Mouse (Mus musculus) intestine, embryonic 16.5 days (tissue): Measurements from ENCODE around the gene Pigg. TPM values are rescaled to one million over a fixed set of nuclear protein-coding genes. Genes with fewer than 3 reads are reported as not detected.

Experiments
- ATAC-seq: fragments of 200-750 bp; cut with Nextera tagmentation; 2 replicates; pipeline ENCODE4 v1.8.0; 2017; ENCODE audit warnings: moderate TSS enrichment, moderate library complexity
- H3K27ac ChIP-seq: fragments of 300-500 bp; sonication (generic); 2 replicates; pipeline ENCODE4 v1.5.1; 2014; ENCODE audit warnings: mild to moderate bottlenecking, low read length
- H3K27me3 ChIP-seq: fragments of 300-500 bp; sonication (generic); replicated peaks from 2 replicates; pipeline ENCODE4 v1.6.1; 2014; ENCODE audit warnings: low read length, control low read depth, mixed read lengths; ENCODE audit not compliant: control insufficient read depth, insufficient read depth
- H3K36me3 ChIP-seq: fragments of 300-500 bp; sonication (generic); 2 replicates; pipeline ENCODE4 v1.6.1; 2014; ENCODE audit warnings: low read length, control low read depth; ENCODE audit not compliant: control insufficient read depth, insufficient read depth
- H3K4me1 ChIP-seq: fragments of 300-500 bp; sonication (generic); 2 replicates; pipeline ENCODE4 v1.6.1; 2014; ENCODE audit warnings: low read length, control low read depth, mixed read lengths; ENCODE audit not compliant: control insufficient read depth, insufficient read depth
- H3K4me2 ChIP-seq: fragments of 300-500 bp; sonication (generic); 2 replicates; pipeline ENCODE4 v1.6.1; 2014; ENCODE audit warnings: low read depth, low read length, control low read depth
- H3K4me3 ChIP-seq: fragments of 300-500 bp; sonication (generic); 2 replicates; pipeline ENCODE4 v1.5.1; 2014; ENCODE audit warnings: mild to moderate bottlenecking, low read length
- H3K9ac ChIP-seq: fragments of 300-500 bp; sonication (generic); 2 replicates; pipeline ENCODE4 v1.6.1; 2014; ENCODE audit warnings: low read depth, low read length
- H3K9me3 ChIP-seq: fragments of 300-500 bp; sonication (generic); 2 replicates; pipeline ENCODE4 v1.6.1; 2016; ENCODE audit warnings: low read length, control low read depth; ENCODE audit not compliant: control insufficient read depth
- WGBS: fragments of 180-500 bp; shearing (Covaris S2); extraction: QIAGEN DNeasy Blood & Tissue Kit; methylation state at CpG from one replicate; pipeline ENCODE4 v1.1.7; 2014; 5-methylcytosine and 5-hydroxymethylcytosine counted together
- polyA plus RNA-seq: library from polyadenylated mRNA; unstranded; fragments of >200 nt; fragmentation: Nextera tagmentation; extraction: Ambion mirVana; gene quantifications from 2 replicates; pipeline ENCODE4 v1.2.1, GENCODE M21; 2015

The Pigg gene
- polyA plus RNA-seq, 1 experiment from 2014 or later, result 8.3 TPM

GRCm38 (mm10) chr5:108388201-108388600, 75.8 kb downstream of the Pigg start, which contains the start of gene Pde6b:
Gene Pde6b, plus strand, starts transcription at chr5:108388391.
- Histone ChIP-seq H3K9me3 (no peaks in the 10 kb centered on the region), H3K27me3 (no peaks in the 10 kb centered on the region), H3K27ac (no peak within 1 kb of the TSS), H3K4me3 (no peak within 1 kb of the TSS), H3K9ac (no peak within 1 kb of the TSS), H3K4me2 (no peak within 1 kb of the TSS), H3K36me3 (no peaks in the 10 kb centered on the region), H3K4me1 (no peaks in the 10 kb centered on the region)
- WGBS, result 70% methylated on average over 7 of the region's 7 CpGs
- no peak for ATAC-seq

DNA sequence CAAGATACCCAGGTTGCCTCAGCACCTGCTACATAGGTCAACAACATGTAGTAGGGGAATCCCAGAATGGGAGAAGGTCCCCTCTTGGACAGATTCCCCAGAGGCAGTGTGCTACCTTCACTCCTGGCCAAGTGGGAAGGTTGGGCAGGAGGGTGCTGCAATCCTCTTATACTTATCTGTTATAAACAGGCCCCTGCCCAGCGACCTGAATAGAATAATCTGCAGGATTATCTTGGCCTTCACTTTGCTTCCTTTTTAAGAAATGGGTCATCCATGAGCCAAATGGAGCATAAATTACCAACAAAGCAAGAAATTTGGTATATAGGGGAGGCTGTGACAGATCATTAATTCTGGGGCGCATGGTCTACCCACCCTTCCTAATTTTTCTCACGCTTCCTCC, 77.3 kb downstream of the Pigg start:
- 79% methylated on average over 3 of the region's 3 CpGs for WGBS
- H3K27ac ChIP-seq, result no peak overlapping the region

More for the DNA sequence above, 77.3 kb downstream of the Pigg start:
- H3K27me3 ChIP-seq, result no peaks in the 10 kb centered on the region
- H3K9ac ChIP-seq, result no peak overlapping the region
- no peaks in the 10 kb centered on the region for H3K4me1 ChIP-seq
- no peak for ATAC-seq
- no peaks in the 10 kb centered on the region for H3K36me3 ChIP-seq
- H3K4me2 ChIP-seq, result no peak overlapping the region
- H3K4me3 ChIP-seq, result no peak overlapping the region
- no peaks in the 10 kb centered on the region for H3K9me3 ChIP-seq

Other genes starting within 250 kb of the Pigg start
- gene Mtf2, start 246.9 kb upstream of the Pigg start, polyA plus RNA-seq, result 69.1 and 74.9 TPM in 2 replicates
- gene Tmed5, start 180.0 kb upstream of the Pigg start, polyA plus RNA-seq, result 42.0 and 46.8 TPM in 2 replicates
- 5.9 and 7.7 TPM in 2 replicates for gene Ccdc18, start 179.7 kb upstream of the Pigg start, polyA plus RNA-seq
- 38.6 and 39.3 TPM in 2 replicates for gene Dr1, start 43.7 kb upstream of the Pigg start, polyA plus RNA-seq
- 0.07 TPM in 1 of 2 replicates, not detected in the other for gene Gm42517, start 55.3 kb downstream of the Pigg start, polyA plus RNA-seq
- gene Pde6b, start 75.8 kb downstream of the Pigg start, polyA plus RNA-seq, result 0.43 and 0.47 TPM in 2 replicates
- gene Atp5k, start 121.8 kb downstream of the Pigg start, polyA plus RNA-seq, result 440 and 455 TPM in 2 replicates
- gene Mfsd7a, start 136.3 kb downstream of the Pigg start, polyA plus RNA-seq, result 0.38 and 0.55 TPM in 2 replicates
- 12.7 and 15.5 TPM in 2 replicates for gene Pcgf3, start 148.6 kb downstream of the Pigg start, polyA plus RNA-seq
- gene Cplx1, start 237.4 kb downstream of the Pigg start, polyA plus RNA-seq, result 2.3 and 2.7 TPM in 2 replicates